Mouse (Mus musculus) liver, postnatal 0 days (tissue): ENCODE measurements around the gene Rpgrip1.

ENCODE experiments used
- CTCF ChIP-seq: sonication (generic); IDR thresholded peaks from 2 replicates; pipeline ENCODE4 v1.5.1; 2016; ENCODE audit warnings: antibody characterized with exemption, low read depth
- EP300 ChIP-seq: IDR thresholded peaks from 2 replicates; pipeline ENCODE4 v1.6.1; 2016; ENCODE audit warnings: antibody characterized with exemption, low read depth, mild to moderate bottlenecking

DNA sequence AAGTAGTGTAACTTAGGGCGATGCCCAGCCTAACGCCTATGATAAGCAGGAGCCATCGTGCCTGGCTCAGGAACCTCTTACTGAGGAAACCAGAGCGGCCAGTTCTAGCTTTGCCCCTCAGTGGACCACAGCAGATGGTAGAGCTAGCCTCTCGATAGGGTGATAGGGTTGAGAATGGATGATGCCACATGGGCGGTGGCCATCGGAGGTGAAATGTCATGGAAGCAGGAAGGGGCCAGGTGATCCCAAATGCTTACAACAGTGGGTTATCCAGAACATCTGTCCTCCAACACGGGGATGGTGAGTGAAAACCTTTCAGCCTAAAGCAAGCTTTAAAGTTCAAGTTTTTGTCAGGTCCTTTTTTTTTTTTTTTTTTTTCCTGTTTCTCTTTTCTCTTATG, 48.7 kb upstream of the Rpgrip1 start:
- TF ChIP-seq CTCF (no peak), EP300 (no peak)
